Mouse (Mus musculus) retina, postnatal 1 day (tissue): ENCODE data around the gene Alg10b.
A peak's percentile ranks its signal among the peaks of the same experiment; 100 is the strongest.
"Not testable (repeated sequence)": the region's sequence is repeated elsewhere in the genome, so short reads cannot be mapped to it uniquely, and the experiment has no call there.

Source experiments
- DNase-seq: peaks from one replicate; pipeline ENCODE4 v3.0.0-alpha.2; 2012

The Alg10b gene

GRCm38 (mm10) chr15:90223969-90224750 lies at the start of gene Alg10b:
Gene Alg10b, plus strand, starts transcription at chr15:90224311.
- peak; percentile 98 for DNase-seq

- DNase-seq = not testable (repeated sequence)
Measured at GRCm38 (mm10) chr15:90183108-90183507, 41.0 kb upstream of the Alg10b start.

DNA sequence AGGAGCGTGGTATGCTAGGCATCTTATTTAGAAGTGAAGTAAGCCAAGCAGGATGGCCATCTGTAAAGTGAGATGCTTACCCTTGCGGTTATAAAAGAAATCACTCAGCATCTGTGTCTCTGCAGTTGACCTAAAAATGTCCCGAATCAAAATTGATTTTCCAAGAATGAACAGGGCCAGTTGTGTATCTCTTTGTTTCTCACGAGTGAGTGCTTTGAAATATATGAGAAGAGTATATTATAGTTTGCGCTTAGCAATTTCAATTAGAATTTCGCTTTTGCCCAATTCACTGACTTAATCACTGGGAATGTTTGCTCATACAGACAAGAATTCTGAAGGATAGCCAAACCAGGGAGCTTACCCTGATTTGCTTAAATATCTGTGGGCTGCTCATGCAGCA lies 40.6 kb upstream of the Alg10b start:
- peak; percentile 20 for DNase-seq

DNA sequence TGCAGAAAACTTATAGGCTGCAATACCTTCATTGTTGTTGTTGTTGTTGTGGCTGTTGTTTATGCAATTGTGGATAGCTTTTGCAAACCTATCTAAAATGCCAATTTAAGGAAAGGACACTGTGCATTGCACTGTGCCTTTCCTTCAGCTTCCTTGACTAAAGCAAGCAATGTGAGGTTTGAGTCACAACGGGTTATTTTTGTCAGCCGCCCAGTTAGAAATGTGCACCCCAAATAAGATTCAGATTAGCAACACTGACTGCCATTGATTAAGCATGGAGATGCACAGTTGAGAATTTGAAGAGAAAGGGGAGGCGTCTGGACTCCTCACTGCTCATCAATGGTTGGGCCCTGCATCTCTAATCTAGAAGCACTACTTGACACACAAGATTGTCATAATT lies 39.4 kb upstream of the Alg10b start:
- DNase-seq = no peak

GRCm38 (mm10) chr15:90189477-90189876 lies 34.6 kb upstream of the Alg10b start:
- no peak for DNase-seq

- no peak for DNase-seq
Measured at GRCm38 (mm10) chr15:90213946-90214345, 10.2 kb upstream of the Alg10b start.

GRCm38 (mm10) chr15:90214913-90215312 lies 9.2 kb upstream of the Alg10b start:
- peak; percentile 74 for DNase-seq

DNA sequence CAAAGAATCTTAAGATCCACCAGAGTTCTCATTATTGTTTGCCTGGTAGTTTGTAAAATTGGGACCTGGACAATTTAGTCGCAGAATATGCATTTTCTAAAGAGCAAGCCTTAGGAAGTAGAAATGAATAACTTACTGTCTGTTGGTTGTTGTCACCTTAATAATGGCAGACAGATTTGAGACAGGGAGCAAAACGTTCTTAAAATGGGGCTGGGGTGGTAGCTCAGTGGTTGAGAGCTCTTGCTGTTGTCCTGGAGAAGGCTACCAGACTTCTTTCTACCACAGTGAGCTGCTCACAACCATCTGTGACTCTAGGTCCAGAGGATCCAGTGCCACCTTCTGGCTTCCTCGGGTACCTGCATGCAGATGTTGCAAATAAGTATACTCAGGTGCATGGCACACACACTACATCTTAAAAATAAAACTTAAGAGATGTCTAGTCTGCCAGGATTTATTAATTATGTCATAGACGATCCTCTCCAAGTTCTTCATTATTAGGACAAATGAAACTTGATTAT lies 1.0 kb downstream of the Alg10b start:
- peak; percentile 62 for DNase-seq

DNA sequence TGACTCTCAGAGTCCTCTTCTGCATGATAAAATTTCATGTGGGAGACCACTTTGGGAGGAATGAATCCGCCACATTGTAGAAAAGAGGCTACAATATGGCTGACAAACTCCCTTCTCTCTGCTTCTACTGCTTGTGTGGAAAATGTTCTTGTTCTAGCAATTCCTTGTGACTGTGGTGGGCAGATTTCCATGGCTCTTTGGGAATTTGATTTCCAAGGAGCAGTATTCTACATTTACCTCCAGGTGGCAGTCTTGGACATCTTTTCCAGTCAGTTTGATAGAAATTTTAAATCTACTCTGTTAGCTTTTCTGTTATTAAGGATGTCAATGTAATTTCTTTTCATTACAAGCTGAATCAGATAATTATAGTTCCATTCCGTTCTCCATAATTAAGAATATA lies 13.5 kb downstream of the Alg10b start:
- peak; percentile 65 for DNase-seq

- DNase-seq = no peak
Measured at GRCm38 (mm10) chr15:90244081-90244480, 20.0 kb downstream of the Alg10b start.

DNA sequence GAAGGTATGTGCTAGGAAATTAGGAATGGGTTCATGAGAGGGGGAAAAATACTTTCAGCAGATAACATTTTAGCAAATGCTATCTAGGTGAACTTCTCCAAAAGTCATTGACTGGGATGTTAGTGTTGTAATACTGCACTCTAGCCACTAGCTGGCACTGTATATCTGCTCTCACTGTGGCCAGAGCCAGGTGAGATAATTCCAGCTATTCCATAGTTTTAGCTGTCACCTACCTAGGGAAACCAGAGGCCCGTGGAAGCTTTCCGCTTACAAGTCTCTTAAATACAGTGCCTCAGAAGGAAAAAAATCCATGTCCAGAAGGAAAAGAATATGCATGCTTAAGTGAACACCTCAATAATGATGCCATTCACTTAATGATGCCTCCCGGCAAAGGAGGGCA lies 25.6 kb downstream of the Alg10b start:
- DNase-seq = peak; percentile 62

DNA sequence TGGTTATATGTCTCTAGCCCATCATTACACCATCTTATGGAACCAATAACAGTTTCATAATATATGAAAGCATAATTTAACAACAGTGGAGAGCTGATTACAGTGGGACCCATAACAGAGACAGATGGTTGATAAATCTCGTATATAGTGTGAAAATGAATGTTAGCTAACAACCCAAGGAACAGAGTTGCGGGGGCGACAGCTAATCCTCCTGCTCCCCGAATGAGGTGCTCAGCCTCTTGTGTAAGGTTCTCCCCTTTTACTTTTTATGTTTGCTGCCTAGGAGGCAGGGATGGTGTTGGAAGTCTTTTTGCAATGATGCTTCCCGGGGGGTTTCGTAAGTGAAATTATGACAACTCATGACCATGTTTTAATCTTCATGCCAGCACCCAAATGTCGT lies 58.8 kb downstream of the Alg10b start:
- DNase-seq = no peak
